Mouse (Mus musculus) erythroid progenitor cell, adult 5-6 weeks (primary cell): ENCODE measurements around the gene Vars. TPM values are rescaled to one million over a fixed set of nuclear protein-coding genes. Genes with fewer than 3 reads are reported as not detected.
A peak's percentile ranks its signal among the peaks of the same experiment; 100 is the strongest.
"Not testable (repeated sequence)": the region's sequence is repeated elsewhere in the genome, so short reads cannot be mapped to it uniquely, and the experiment has no call there.

Experiments used
- ATAC-seq: replicated peaks from 2 replicates; pipeline ENCODE4 v1.8.0; 2016; ENCODE audit warnings: moderate number of reproducible peaks, mild to moderate bottlenecking, moderate TSS enrichment, inconsistent platforms; ENCODE audit not compliant: poor library complexity, low FRiP score, severe bottlenecking
- total RNA-seq, 2 experiments: library from RNA; stranded (forward) in 1 of 2; stranded (reverse) in 1 of 2; fragments of 150-400 nt in 1 of 2; fragments of 186-747, 209-891 nt in 1 of 2; gene quantifications; 2 replicates each; pipeline versions ENCODE4 v1.2.3 to v1.2.4; 2015 to 2017; ENCODE audit warnings: low replicate concordance in 2 of 2

Vars gene
- total RNA-seq, 2 experiments from 2014 or later: 156 to 198 TPM

- 0 out of 2 replicates have a peak, but pooled peaks have one; percentile 28 for ATAC-seq
Measured at GRCm38 (mm10) chr17:35001452-35002152, 815 bp downstream of the Vars start.

DNA sequence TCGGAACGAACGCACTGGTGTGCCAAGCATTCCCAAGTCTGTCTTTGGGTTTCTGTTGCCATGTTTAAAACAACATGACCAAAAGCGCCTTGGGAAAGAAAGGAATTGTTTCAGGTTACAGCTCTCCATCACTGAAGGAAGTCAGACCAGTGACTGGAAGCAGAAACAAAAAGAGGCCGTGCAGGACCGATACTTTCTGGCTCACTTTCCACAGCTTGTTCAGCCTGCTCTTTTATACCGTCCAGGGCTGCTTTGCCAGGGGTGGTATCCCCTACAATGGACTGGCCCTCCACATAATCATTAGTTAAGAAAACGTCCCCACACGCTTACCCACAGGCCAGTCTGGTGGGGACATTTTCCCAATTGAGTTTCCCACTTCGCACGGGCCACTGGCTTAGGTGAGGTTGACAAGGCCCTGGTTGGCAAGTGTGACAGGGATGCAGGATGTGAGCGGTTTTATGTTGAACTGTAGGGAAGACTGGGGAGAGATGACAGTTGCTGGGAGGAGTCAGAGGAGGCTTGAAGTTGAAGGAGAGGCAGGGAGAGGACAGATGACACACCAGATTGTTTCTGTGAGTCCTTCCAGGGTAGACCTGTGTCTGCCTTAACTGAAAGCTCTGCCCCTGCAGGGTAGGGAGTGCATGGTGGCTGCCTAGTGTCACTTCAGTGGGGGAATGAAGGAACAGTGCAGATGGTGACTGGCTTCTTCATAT is 1.5 kb downstream of the Vars start:
- peak; percentile 67 for ATAC-seq

GRCm38 (mm10) chr17:35003022-35003838 is 2.4 kb downstream of the Vars start:
- no peak for ATAC-seq

GRCm38 (mm10) chr17:35004075-35004717 is 3.4 kb downstream of the Vars start:
- no peak for ATAC-seq

DNA sequence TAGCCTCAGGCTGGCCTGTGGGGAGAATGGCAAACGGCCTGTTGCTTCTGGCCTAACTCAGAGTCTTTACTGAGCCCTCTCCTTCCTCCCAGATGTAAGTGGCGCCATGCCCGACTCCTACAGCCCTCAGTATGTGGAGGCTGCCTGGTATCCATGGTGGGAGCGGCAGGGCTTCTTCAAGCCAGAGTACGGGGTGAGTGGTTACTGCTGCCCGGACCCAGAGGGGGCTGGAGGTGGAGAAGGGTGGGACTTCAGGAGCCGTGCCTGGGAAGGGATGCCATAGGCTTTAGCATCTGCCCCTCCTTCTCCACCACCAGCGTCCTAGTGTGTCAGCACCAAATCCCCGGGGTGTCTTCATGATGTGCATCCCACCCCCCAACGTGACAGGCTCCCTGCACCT is 4.4 kb downstream of the Vars start:
- no peak for ATAC-seq

DNA sequence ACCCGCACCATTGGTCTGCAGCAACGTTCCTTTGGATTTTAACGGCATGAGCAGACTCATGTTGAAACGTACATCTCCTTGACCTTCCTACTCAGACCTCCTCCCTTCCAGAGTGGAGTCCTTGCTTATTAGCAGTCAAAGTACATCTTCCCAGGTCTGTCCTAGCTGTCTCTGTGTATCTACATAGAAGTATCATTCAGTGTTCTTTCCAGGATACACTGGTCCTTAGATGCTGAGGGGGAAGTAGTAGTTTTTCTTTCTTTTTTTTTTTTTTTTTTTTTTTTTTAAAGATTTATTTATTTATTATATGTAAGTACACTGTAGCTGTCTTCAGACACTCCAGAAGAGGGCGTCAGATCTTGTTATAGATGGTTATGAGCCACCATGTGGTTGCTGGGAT is 5.1 kb downstream of the Vars start:
- not testable (repeated sequence) for ATAC-seq

DNA sequence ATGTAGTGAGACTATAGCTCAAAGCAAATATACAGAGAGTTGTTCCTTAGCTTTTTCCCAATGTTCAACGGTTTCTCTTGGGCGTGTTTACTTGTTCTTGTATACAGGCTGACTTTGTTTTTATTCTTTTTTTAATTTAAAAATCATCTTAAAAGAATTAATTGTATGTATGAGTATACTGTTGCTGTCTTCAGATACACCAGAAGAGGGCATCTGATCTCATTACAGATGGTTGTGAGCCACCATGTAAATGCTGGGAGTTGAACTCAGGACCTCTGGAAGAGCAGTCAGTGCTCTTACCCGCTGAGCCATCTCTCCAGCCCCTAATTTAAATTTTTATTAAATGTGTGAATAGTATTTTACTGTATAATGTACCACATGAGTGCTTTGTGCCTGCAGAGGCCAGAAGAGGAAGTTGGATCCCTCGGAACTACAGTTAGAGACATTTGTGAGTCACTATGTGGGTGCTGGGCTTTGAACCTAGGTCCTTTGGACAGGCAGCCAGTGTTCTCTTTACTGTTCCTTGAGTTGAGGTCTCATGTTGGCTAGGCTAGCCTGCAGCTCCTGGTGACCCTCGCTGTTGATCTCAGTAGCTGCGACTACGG is 6.7 kb downstream of the Vars start:
- ATAC-seq: no peak

DNA sequence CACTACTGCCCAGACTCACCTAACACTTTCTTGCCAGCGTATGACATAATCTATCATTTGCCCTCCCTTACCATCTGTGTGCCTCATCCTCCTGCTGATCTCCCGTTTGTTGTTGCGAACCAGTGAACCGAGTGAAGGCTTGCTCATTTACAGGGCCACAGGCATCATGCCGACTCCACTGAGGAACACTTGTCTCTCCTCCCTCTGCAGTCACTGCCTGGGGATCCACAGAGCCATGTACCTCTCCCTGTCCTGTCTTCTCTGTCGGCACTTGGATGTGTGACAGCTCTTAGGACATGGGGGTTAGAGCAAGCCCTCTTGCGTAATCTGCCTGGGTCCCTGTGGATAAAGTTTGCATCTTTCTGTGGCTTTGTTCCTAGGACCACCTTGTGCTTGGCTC is 8.8 kb downstream of the Vars start:
- ATAC-seq: no peak

DNA sequence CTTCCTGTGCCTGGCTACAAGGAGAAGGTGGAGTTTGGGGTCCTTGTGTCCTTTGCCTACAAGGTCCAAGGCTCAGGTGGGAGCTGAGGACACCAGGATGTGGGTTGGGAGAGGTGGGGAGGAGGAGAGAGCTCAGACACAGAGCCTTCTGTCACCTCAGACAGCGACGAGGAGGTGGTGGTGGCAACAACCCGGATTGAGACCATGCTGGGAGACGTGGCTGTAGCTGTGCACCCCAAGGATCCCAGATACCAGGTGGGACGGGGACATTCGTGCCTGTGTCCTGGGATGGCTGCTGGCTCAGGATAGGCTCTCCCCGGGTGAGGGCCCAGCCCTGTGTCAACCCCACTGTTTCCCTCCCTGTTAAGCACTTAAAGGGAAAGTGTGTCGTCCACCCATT is 10.7 kb downstream of the Vars start:
- no peak for ATAC-seq

DNA sequence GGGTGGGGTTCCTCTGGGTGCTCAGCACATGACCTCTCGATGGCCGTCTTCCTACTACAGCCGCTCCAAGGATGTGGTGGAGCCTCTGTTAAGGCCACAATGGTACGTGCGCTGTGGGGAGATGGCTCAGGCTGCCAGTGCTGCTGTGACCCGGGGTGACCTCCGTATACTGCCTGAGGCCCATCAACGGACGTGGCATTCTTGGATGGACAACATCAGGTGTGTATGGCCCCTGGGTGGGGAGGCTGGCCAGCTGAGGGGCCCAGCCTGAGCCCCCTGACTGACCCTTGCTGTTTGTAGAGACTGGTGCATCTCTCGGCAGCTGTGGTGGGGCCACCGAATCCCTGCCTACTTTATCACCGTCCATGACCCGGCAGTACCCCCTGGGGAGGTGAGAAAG is 11.6 kb downstream of the Vars start:
- ATAC-seq: no peak

DNA sequence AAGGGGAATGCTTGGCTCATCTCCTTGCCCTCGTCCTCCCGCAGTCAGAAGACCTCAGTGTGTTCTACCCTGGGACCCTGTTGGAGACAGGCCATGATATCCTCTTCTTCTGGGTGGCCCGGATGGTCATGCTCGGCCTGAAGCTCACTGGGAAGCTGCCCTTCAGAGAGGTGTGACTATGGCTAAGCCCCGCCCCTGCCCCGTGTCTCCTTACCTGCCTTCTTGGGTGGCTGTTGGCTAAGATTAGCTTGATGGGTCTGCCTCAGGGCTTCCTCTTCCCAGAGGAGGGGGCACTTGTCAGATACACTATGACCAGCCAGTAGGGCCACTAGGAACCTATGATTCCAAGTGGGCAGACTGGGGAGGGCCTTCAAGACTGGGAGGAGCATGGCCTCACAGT is 12.4 kb downstream of the Vars start:
- no peak for ATAC-seq

DNA sequence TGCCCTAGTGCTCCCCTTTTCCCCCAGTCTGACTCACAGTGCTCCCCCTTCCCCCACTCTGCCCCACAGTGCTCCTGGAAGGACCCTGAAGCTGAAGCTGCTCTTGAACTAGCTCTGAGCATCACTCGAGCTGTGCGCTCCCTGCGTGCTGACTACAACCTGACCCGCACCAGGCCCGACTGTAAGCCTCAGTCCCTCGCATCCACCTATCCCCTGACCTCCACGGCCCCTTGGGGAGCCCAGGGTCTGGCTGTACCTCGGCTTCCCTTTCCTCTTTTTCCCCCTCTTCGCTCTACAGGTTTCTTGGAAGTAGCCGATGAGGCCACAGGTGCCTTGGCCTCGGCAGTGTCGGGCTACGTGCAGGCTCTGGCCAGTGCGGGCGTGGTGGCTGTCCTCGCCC is 14.5 kb downstream of the Vars start:
- no peak for ATAC-seq

- ATAC-seq: peak; percentile 52
Measured at GRCm38 (mm10) chr17:35016376-35016775, 15.6 kb downstream of the Vars start, which contains the start of gene Vwa7. Vwa7 (plus strand) TSS chr17:35016579.

DNA sequence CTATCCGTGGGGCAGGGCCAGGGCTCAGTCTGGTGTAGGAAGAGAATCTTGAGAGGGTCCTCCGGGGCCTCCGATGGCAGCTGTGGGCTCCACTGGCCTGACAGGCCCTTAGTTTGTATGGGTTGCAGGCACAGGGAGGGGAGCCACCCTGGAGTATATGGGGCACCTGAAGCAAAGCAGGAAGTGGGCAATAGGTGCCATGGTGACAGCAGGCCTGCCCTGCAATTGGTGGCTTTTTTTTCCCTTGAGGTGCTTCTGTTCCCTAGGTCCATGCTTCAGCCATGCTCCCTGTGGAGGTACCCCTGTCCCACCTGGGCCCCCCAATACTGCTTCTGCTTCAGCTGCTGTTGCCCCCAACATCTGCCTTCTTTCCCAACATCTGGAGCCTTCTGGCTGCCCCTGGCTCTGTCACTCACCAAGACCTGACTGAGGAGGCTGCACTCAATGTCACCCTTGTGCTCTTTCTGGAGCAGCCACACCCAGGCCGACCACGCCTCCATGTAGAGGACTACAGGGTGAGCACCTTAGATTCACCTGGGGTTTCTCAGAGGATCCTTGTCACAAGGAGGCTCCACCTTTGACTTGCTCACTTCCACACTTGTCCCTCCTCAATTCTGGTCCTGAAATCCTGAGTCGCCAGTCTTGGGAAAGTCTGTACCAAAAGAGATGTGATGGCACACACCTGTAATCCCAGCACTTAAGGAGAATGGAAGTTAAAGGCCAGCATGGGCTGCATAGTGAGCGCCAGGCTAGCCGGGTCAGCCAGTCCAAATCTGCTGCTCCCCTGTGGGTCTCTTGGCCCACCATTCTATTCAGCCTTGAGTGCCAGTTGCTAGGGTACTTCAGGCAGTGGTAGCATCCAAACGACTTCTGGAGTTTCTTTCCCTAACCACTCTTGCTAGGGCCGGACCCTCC is 16.3 kb downstream of the Vars start:
- no peak for ATAC-seq

DNA sequence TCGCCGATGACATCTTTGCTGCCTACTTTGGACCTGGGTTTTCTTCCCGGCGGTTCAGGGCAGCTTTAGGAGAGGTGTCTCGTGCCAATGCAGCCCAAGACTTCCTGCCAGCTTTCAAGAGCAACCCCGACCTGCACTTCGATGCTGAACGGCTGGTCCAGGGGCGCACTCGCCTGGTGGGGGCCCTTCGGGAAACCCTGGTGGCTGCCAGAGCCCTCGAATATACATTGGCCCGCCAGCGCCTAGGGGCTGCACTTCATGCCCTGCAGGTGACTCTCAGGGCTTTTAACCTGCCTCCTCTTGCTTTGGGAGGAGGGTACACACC is 16.9 kb downstream of the Vars start:
- no peak for ATAC-seq

- no peak for ATAC-seq
Measured at GRCm38 (mm10) chr17:35018171-35018570, 17.4 kb downstream of the Vars start.

DNA sequence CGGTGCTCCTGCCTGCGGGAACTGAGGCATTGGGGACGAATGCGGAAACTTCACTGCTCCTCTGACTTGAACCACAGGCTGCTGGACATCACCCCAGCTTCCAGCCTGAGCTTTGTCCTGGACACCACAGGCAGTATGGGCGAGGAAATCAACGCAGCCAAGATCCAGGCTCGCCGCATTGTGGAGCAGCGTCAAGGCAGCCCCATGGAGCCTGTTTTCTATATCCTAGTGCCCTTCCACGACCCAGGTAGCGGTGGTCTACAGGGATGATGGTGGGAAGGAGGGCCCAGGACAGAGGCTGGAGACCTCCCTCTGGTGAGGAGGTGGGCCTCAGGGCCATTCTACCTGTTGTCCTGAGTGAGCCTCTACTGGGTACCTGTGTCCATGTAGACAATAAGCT is 19.1 kb downstream of the Vars start:
- ATAC-seq: no peak

DNA sequence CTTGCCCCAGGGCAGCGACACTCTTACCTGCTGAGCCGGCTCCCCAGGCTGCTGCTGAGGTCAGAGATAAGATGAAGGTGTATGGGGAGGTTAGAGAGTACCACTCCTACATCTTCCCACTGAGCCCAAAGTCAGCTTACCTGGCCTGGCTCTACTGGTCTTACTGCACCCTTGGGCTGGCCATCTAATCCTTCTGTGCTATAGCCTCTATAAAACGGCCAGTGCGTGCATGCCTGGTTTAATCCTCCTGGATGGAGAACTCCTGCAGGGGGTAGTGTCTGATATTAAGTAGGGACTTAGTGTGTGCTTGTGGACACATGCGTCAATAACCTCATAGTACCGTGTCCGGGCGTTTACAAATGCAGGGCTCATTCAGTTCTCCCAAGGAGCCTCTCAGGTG is 19.8 kb downstream of the Vars start:
- no peak for ATAC-seq
